Mouse (Mus musculus): Measurements from ENCODE around the gene Ipo11.

Gene Ipo11

DNA sequence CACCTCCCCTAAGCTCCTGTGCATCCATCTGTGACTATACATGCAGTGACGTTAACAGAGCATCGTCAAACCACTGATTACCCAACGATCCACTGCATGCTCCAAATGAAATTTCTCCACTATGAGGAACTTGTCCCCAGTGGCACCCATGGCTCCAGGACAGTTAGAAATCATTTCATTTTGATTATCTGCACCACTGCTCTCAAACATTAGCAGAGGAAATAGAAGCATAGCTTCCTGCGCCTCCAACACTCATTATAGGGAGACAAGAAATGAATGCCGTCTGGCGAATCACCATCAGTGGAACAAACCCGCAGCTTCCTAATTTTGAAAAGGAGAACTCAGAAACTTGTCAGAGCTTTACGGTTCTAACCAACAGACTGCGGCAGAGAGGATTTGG lies 123.7 kb downstream of the Ipo11 start:
- no peak for DNase-seq

DNA sequence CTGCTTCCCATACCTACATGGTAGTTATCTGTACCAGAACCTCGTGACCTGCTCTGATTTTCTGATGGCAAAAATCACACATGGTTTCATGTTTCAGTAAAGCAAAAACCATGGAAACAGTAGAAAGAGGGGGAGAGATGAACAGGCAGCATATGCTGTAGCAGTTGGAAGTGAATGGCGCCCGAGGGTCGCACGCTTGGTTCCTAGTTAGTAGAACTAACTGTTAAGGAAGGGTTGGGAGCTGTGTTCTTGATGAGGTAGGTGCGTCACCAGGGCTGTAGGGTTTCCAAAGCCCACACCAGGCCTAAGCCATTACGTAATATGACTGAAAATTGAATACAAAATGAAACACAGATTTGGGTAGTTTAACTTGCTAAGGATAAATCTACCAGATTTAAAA lies 126.6 kb downstream of the Ipo11 start:
- no peak for DNase-seq

DNA sequence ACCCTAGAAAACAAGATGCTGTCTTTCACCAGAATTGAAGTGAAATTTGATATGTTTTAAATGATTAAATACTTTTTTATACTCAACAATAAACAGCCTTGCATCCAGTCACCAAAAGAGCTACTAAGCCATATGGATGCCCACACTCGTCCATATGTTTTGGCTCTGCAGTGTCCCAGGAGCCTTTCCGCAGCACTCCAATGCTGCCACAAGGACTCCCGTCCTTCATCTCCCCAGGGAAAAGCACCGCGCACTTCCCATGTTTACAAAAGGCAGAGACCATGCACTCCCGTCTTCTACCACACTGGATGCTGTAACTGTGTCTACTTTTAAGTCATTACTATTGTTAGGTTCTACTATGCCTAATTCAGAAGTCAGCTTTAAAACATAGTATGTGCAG lies 127.9 kb downstream of the Ipo11 start:
- DNase-seq, result no peak

DNA sequence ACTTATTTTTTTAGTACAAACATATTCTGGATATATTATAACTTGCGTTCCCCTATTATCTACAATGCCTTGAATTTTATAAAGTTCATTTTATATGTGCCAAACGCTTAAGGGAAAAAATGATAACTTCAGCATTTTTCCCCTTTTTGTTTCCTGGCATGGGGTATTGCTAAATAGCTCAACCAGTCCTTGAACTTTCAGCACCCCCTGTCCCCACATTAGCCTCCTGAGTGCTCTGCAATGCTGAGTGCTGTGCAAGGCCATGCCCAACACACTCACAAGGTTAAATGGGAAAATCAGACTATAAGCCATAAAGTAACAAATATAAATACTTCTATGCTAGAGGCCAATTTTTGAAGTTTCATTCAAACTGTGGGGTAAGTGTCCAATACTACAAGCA lies 128.4 kb downstream of the Ipo11 start:
- no peak for DNase-seq

DNA sequence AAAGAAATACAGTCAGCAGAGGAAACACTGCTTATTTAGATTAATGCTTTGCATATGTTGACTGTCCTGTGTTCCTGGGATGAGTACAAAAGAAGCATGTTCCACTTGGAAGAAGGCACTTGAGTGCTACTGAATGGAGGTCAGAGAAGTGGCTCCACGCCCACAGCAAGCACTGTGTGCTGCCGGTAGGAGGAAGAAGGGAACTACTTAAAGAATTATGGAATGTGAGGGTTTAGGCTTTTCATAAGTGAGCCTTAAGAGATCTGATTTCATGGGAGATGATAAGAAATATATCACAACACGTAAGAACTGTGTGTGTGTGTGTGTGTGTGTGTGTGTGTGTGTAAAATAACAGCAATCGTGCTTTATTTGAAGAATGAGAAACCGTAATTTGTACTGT lies 129.5 kb downstream of the Ipo11 start:
- no peak for DNase-seq

DNA sequence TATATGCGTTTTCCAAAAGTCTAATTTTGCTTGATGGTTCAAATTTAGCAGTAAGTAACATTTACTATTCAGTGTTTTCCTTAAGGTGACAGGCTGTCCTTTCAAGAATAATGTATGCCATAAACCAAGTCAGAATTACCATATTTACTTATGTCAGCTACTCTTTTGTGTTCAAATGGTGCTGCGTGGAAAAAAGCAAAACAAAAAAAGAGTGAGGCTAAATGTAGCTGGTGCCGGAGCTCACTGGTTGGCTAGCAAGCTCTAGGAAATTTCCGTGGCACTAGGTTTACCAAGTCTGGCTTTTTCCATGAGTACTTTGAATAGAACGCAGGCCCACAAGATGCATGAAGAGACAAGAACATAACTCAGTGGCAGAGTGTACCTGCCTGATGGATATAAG lies 131.6 kb downstream of the Ipo11 start:
- DNase-seq, result no peak

DNA sequence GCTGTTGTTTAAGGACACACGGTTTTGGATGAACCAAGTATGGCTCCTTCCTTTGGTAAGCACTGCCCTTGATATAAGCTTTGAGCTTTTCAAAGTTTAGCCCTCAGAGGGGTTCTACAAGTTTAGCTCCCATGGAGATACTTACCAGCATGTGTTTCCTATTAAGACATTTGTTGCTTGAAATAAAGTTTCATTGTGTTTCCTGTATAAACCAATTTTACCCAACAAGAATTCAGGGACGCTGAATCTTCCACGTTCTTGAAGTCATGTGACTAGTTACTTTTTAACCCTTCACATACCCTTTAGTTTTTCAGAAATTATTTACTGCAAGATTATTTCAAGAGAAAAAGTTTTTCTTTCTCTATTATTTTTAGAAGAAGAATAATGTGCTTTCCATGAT lies 138.7 kb downstream of the Ipo11 start:
- DNase-seq, result no peak

DNA sequence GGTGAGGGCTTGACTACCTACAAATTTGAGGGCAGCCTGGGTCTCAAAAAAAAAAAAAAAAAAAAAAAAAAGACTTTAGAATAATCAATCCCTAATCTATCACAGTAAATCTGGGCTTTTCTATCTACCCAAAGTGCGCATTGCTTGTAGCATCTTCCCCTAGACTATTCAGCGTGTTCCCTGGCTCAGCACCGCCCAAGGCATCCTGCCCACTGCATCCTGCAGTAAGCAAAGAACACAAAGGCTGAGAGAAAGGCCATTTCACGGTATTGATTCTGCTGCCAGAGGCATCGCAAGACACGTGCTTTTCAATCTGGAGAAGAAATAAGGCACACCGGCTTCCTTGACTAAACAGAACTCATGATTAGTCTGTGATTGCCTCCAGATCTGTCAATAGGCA lies 147.9 kb downstream of the Ipo11 start:
- no peak for DNase-seq

DNA sequence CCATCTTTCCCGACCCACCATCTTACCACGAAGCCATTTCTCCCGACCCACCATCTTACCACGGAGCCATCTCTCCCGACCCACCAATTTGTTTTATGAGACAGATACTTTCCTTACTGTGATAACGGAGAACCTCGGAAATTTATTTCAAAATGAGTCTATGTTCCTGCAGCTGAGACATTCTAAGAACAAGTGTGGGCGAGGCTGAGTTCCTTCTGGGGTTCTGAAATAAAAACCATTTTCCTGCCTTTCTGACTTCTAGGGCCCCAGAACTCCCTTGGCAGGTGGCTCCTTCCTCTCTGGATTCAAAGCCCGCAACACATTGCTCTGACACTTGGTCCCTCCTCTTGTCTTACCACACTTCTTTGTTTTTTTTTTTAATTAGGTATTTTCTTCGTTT lies 168.0 kb downstream of the Ipo11 start:
- DNase-seq, result no peak

DNA sequence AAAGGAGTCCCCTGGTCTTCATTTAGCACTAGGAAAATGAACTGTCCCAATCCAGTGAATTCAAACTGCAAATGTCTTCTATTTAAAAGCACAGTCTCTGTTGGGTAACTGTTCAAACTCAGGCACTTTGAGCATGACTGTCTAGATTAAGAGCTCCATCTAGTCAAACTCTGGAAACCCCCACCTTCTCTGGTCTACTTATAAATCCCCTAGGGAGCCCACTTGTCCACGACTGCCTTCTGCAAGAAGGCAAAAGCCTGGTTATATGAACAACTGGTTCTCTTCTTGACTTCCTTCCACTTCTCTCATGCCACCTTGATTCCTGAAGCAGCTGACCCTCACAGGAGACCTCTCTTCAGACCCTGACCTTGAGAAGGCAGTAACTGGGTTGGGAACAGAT lies 174.1 kb downstream of the Ipo11 start:
- no peak for DNase-seq

DNA sequence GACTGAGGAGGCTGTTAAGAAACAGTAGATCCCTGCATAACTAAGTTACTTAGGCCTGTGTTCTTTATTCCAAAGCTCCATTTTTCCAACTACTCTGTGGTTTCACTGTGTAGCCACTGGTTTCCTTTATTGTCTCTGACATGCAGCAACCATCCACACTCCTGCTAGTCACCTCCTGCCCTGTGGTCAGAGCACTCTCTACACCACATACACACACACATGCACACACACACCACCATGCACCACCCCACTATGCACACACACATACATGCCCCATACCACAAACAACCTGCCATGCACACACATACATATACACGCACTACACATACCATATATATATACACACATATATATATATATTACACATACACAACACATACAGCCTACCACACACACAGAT lies 175.1 kb downstream of the Ipo11 start:
- no peak for DNase-seq

DNA sequence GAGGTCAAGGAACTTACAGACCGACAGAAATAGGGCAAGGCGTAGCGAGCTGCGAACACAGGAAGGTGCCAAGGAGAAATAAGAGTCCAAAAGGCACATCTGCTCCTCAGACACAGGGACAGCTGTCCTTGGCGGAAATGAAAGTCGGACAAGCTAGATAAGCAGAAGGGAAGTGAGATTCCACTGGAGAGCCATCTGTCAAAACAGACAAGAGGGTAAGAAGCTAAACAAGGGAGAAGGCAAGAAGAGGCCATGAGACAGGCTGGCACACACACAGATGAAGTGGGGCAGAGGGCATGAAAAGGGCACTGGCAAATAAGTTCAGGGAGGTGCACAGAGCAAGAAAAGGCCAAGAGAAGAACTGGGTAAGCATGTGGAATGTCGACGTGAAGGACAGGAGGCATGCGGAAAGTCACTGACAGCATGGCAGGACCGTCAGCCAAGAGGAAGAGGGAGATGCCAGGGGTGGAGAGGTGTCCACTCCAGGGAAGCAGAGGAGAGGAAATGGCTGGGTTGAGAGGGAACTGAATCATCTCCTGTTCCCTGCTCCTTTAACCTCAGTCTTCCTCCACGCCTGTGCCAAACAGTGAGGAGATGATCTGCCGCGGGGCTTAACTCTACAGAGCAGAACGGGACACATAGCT lies 176.4 kb downstream of the Ipo11 start:
- no peak for DNase-seq

DNA sequence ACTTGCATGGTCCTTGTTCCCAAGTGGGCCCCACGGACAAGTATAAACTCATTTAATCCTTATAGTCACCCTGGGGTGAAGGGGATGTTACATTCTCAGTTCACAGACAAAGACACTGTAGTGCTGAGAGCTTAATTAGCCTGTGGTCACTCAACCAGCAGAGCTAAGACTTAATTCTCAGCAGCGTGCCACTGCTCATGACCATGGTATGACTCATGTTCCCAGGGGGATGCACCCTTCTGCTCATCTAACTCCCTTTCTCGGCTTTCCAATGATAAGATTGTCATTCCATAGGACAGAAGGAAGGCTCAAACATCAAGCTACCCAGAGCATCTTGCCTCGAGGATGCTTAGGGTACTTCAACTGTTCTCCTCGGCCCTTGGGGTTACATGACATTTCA lies 180.9 kb downstream of the Ipo11 start:
- DNase-seq, result no peak

DNA sequence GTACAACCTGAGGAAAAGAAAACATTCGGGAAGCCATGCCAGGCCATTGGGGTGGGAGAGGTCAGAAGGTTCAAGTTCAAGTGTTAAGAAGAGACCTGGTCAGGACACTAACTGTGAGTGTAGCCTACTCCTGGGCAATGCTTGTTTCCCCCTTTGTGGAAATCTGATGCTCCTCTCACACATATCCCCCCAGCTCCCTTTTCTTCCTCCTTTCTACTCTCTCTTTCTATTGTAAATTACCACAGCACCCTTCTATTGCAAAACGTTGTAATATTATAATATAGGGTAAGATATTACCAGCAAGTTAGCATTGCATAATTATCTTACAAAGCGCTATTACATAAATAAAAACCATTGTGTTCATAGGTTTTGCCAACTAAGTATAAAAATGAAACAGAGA lies 182.5 kb downstream of the Ipo11 start:
- DNase-seq, result no peak

DNA sequence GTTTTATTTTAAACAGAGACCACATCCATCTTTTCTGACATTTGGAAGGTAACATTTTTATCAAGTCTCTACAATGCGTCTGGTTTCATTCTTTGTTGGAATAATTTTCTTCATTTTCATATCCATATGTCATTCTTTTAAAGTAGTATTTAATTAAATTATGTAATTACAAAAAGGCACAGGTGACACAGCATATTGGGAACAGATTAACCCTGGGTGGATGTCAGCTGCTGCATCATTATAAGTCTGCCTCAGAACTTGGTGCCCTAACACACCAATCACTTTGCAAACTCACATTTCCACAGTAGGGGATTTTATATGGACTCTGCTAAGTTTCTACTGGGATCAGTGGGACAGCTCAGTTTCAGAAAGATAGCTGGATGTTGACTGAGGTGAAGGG lies 184.8 kb downstream of the Ipo11 start:
- no peak for DNase-seq

DNA sequence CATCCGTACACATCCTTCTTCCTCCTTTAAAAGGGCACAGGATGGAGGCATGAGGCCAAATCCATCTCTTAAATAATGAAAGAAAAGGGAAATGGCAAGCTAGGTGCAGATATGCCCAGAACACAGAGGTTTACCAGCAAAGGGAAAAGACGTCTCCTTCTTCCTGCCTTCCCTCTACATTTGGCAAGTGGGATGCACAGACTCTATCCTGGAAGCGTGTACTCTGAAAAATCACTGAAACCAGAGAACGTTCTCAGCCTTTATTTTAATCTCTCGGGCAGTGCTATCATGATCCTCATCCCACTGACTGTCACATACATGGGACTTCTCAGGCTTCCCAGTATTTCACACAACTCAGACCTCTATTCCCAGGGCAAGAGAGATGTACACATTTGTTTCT lies 189.9 kb downstream of the Ipo11 start:
- DNase-seq, result no peak

DNA sequence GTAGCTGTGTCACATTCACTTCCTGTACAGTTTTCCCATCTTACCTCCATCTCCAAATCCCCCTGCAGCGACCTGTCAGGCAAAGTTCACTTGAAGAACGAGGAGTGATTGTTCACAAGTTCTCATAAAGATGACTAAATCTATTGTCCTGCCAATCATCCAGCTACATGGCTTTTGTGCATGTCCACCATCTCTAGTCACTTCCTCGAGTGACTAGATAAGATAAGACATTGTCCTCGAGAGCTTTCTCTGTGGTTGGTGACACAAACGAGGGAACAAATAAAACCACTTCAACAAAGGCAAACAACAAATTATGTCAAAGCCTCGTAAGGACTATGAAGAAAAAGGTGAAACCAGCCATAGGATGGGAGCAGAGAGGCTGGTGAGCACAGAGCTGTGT lies 191.6 kb downstream of the Ipo11 start:
- DNase-seq, result no peak

Measured in thymus, postnatal 36 days (tissue).